Mouse (Mus musculus) myocyte (in vitro differentiated cells): ENCODE data around the gene Hid1. TPM values are rescaled to one million over a fixed set of nuclear protein-coding genes. Genes with fewer than 3 reads are reported as not detected.

ENCODE experiments used
- H3K27me3 ChIP-seq: one replicate; pipeline ENCODE4 v1.6.1; 2011; ENCODE audit not compliant: control insufficient read depth, insufficient read depth, insufficient read length
- H3K36me3 ChIP-seq: one replicate; pipeline ENCODE4 v1.6.1; 2011; ENCODE audit not compliant: control insufficient read depth, insufficient read depth
- H3K4me2 ChIP-seq: one replicate; pipeline ENCODE4 v1.6.1; 2011; ENCODE audit warnings: low read depth, control low read depth
- H3K4me3 ChIP-seq: one replicate; pipeline ENCODE4 v1.5.1; 2011; ENCODE audit warnings: mild to moderate bottlenecking, control low read depth, moderate library complexity
- H3K79me2 ChIP-seq: one replicate; pipeline ENCODE4 v1.6.1; 2011; ENCODE audit not compliant: control insufficient read depth, insufficient read depth
- H3ac ChIP-seq: one replicate; pipeline ENCODE4 v1.6.1; 2011; ENCODE audit not compliant: control insufficient read depth, insufficient read length
- CEBPB ChIP-seq: IDR thresholded peaks from 2 replicates; pipeline ENCODE4 v1.6.1; 2011; ENCODE audit warnings: mild to moderate bottlenecking, moderate library complexity; ENCODE audit not compliant: poor library complexity, insufficient read depth, severe bottlenecking
- E2F4 ChIP-seq: IDR thresholded peaks from one replicate; pipeline ENCODE4 v1.6.1; 2011; ENCODE audit warnings: mild to moderate bottlenecking, control low read depth, moderate library complexity; ENCODE audit not compliant: insufficient read depth
- MAX ChIP-seq: IDR thresholded peaks from one replicate; pipeline ENCODE4 v1.6.1; 2011; ENCODE audit warnings: low read depth, mild to moderate bottlenecking, control low read depth
- MYOD1 ChIP-seq, 3 experiments: IDR thresholded peaks; one replicate each; pipeline ENCODE4 v1.6.1; 2011; ENCODE audit warnings: control low read depth in 2 of 3, low read depth in 2 of 3, mild to moderate bottlenecking in 2 of 3, moderate library complexity in 1 of 3; ENCODE audit not compliant: insufficient read length in 2 of 3, control insufficient read depth in 1 of 3
- MYOG ChIP-seq, 3 experiments: IDR thresholded peaks; one replicate each; pipeline ENCODE4 v1.6.1; 2011; ENCODE audit warnings: control low read depth in 2 of 3, low read depth in 2 of 3, mild to moderate bottlenecking in 2 of 3; ENCODE audit not compliant: insufficient read length in 2 of 3, control insufficient read depth in 1 of 3, insufficient read depth in 1 of 3
- POLR2A ChIP-seq: IDR thresholded peaks from one replicate; pipeline ENCODE4 v1.6.1; 2011; ENCODE audit warnings: low read depth, mild to moderate bottlenecking, control low read depth, moderate library complexity; ENCODE audit not compliant: insufficient read length
- POLR2AphosphoS2 ChIP-seq: IDR thresholded peaks from one replicate; pipeline ENCODE4 v1.6.1; 2011; ENCODE audit warnings: low read depth, control low read depth; ENCODE audit not compliant: insufficient read length
- REST ChIP-seq: IDR thresholded peaks from one replicate; pipeline ENCODE4 v1.6.1; 2011; ENCODE audit warnings: mild to moderate bottlenecking, control low read depth, moderate library complexity; ENCODE audit not compliant: insufficient read depth, insufficient read length
- SRF ChIP-seq: IDR thresholded peaks from one replicate; pipeline ENCODE4 v1.6.1; 2011; ENCODE audit warnings: low read depth; ENCODE audit not compliant: control insufficient read depth, insufficient read length
- TCF12 ChIP-seq: IDR thresholded peaks from one replicate; pipeline ENCODE4 v1.6.1; 2011; ENCODE audit warnings: mild to moderate bottlenecking, control low read depth; ENCODE audit not compliant: poor library complexity, insufficient read depth, severe bottlenecking
- TCF3 ChIP-seq: IDR thresholded peaks from one replicate; pipeline ENCODE4 v1.6.1; 2011; ENCODE audit warnings: low read depth, control low read depth; ENCODE audit not compliant: insufficient read length
- USF1 ChIP-seq: IDR thresholded peaks from one replicate; pipeline ENCODE4 v1.6.1; 2011; ENCODE audit warnings: low read depth, mild to moderate bottlenecking, control low read depth, moderate library complexity
- polyA plus RNA-seq: library from polyadenylated mRNA; unstranded; fragments of >200 nt; fragmentation: generic; extraction: Trizol; gene quantifications from one replicate; pipeline ENCODE4 v1.2.1, GENCODE M21; 2012; ENCODE audit warnings: missing spikeins

The Hid1 gene
- polyA plus RNA-seq, 1 experiment = 63.1 TPM

- Histone ChIP-seq H3K4me3 (no peak overlapping the region), H3K4me2 (no peak overlapping the region), H3K36me3 (no peaks in the 10 kb centered on the region), H3K27me3 (no peaks in the 10 kb centered on the region), H3K79me2 (no peaks in the 10 kb centered on the region), H3ac (no peak overlapping the region)
- no peak for TF ChIP-seq POLR2A
- TF ChIP-seq SRF = no peak
- TF ChIP-seq MYOG (IDR thresholded peaks at IDR 0.05; ENCODE audit: control insufficient read depth in 1 of 3, insufficient read depth in 1 of 3, insufficient read length in 2 of 3, low read depth in 2 of 3) = no peak
- TF ChIP-seq MAX = no peak
Measured at GRCm38 (mm10) chr11:115372015-115372414, 4.5 kb upstream of the Hid1 start.

DNA sequence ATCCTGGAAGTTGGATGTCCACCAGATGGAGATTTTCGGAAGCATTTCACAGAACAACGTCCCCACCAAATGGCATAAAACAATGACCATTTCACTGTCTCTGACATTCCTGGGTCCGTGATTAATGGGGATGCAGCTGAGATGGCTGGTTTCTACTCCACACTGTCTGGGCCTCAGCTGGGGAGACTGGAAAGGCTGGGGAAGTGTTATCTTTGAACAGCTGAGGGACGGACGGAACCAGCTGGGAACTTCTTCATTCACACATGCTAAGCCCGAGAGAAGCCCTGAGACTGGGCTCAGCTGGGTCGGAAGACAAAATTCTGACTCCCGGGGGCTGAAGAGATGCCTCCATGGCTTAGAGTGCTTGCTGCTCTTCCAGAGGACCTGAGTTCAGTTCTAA, 3.8 kb upstream of the Hid1 start:
- no peak overlapping the region for H3K4me3 ChIP-seq
- H3K79me2 ChIP-seq = no peaks in the 10 kb centered on the region
- no peaks in the 10 kb centered on the region for H3K36me3 ChIP-seq
- TF ChIP-seq MYOD1 (IDR thresholded peaks at IDR 0.05; ENCODE audit: control insufficient read depth in 1 of 3, insufficient read length in 2 of 3, low read depth in 2 of 3) = peak in 2 of 3 experiments; percentile 63 to 70
- TF ChIP-seq TCF12 = no peak
- no peak for TF ChIP-seq USF1
- no peak for TF ChIP-seq CEBPB
- TF ChIP-seq TCF3 = no peak
- TF ChIP-seq MYOG (IDR thresholded peaks at IDR 0.05; ENCODE audit: control insufficient read depth in 1 of 3, insufficient read depth in 1 of 3, insufficient read length in 2 of 3, low read depth in 2 of 3) = peak in 1 of 3 experiments; percentile 37
- TF ChIP-seq E2F4 = no peak
- no peak overlapping the region for H3ac ChIP-seq
- no peaks in the 10 kb centered on the region for H3K27me3 ChIP-seq
- no peak overlapping the region for H3K4me2 ChIP-seq

DNA sequence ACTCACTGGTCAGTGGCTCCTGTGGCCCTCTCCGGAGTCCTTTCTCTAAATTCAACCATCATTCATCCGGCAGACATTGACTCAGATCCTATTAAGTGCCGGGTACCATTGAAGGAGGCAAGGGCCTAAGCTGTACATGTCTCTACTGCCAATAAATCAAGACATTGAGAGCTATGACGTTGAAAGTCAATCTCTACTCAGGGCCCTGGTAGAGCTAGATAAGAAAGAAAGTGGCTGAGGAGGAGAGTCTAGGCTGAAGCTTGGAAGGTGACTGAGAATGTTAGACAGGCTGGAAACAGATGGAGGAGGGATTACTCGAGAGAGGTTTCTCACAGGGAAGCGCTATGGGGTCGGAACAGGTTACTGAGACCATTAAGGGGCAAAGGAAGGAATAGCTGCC, 2.8 kb upstream of the Hid1 start:
- H3ac ChIP-seq = no peak overlapping the region
- no peaks in the 10 kb centered on the region for H3K36me3 ChIP-seq
- H3K79me2 ChIP-seq = peaks cover 4% of the 10 kb centered on the region
- H3K27me3 ChIP-seq = no peaks in the 10 kb centered on the region
- H3K4me3 ChIP-seq = no peak overlapping the region
- TF ChIP-seq USF1 = no peak
- no peak for TF ChIP-seq CEBPB
- TF ChIP-seq TCF3 = no peak
- TF ChIP-seq SRF = no peak
- no peak overlapping the region for H3K4me2 ChIP-seq

DNA sequence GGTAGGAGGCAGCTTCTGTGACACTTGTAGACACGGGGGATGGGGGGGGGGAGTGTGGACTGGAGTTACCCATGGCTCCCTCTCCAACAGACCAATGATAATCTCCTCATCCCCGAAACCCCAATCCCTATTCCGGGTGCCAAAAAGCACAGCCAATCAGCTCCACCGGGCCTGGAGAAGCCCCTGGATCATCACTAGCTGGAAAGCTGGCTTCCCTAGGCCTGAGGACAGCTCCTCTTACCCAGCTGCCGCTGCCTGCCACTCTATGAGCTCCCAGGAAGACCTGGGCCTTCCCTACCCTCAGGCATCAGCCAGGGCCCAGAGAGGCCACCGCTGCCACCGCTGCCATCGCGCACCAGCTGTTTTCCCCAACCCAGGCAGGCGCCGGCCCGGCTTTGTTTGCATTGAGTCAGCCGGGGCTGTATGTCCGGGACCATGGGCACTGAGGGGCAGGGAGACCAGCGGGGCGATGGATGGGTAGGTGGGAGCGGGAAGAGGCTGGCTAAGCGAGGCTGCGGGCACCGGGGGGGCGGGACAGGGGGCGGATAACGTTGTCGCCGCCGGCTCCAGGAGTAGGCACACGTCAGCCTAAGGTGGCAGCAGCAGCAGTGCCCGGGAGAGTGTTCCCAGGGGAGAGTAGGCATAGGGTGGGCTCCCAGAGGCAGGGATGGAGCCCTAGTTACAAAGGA, 706 bp downstream of the Hid1 start:
- Histone ChIP-seq H3K36me3 (no peaks in the 10 kb centered on the region), H3K79me2 (peaks cover 13% of the 10 kb centered on the region), H3ac (peak overlapping the region; percentile 41), H3K4me3 (peak overlapping the region; percentile 79), H3K27me3 (no peaks in the 10 kb centered on the region), H3K4me2 (peak overlapping the region; percentile 70)
- TF ChIP-seq MYOD1 (IDR thresholded peaks at IDR 0.05; ENCODE audit: control insufficient read depth in 1 of 3, insufficient read length in 2 of 3, low read depth in 2 of 3) = peak in 2 of 3 experiments; percentile 34 to 59
- TF ChIP-seq POLR2AphosphoS2 = peak; percentile 17
- no peak for TF ChIP-seq E2F4
- TF ChIP-seq REST = no peak
- no peak for TF ChIP-seq USF1
- TF ChIP-seq MYOG (IDR thresholded peaks at IDR 0.05; ENCODE audit: control insufficient read depth in 1 of 3, insufficient read depth in 1 of 3, insufficient read length in 2 of 3, low read depth in 2 of 3) = peak in 2 of 3 experiments; percentile 31 to 54
- no peak for TF ChIP-seq CEBPB
- no peak for TF ChIP-seq TCF12
- TF ChIP-seq TCF3 = no peak

DNA sequence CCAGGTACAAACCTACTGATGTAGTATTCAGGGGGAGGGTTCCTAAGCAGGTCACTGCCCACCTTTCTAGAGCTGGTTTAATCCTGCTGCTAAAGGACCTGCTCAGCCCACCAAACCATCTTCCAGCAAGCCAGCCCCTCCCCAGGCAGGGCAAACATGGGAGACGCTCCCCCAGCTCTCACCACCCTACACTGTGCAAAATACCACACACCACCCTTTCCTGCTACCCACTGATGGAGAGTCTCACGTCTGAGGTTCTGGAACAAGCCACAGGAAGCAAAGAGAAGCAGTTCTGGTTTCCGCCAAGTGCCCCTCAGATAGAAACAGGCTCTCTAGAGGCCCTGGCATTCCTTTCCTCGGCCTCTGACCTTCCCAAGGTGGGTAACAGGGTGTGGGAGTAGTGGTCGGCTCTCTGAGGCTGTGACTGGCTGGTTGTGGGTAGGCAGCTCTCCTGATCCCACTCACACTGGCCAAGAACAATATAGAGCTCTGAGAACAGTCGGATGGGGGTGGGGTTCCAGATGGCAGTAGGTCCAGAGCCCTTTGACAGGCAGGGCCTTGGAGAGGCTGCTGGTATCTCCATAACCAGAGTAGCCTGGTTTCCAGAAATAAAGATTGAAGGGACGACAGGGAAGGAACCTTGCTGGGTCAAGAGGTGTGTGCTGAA, 1.4 kb downstream of the Hid1 start:
- Histone ChIP-seq H3K4me2 (peak overlapping the region; percentile 70), H3K27me3 (no peaks in the 10 kb centered on the region), H3K4me3 (peak overlapping the region; percentile 79), H3K36me3 (no peaks in the 10 kb centered on the region), H3K79me2 (peaks cover 13% of the 10 kb centered on the region), H3ac (peak overlapping the region; percentile 41)
- TF ChIP-seq USF1 = no peak
- no peak for TF ChIP-seq POLR2A
- no peak for TF ChIP-seq SRF
- no peak for TF ChIP-seq POLR2AphosphoS2
- TF ChIP-seq MYOG (IDR thresholded peaks at IDR 0.05; ENCODE audit: control insufficient read depth in 1 of 3, insufficient read depth in 1 of 3, insufficient read length in 2 of 3, low read depth in 2 of 3) = no peak
- no peak for TF ChIP-seq CEBPB
- TF ChIP-seq TCF12 = no peak
- no peak for TF ChIP-seq TCF3
- TF ChIP-seq REST = no peak
- no peak for TF ChIP-seq MYOD1 (IDR thresholded peaks at IDR 0.05; ENCODE audit: control insufficient read depth in 1 of 3, insufficient read length in 2 of 3, low read depth in 2 of 3)
- no peak for TF ChIP-seq MAX
- TF ChIP-seq E2F4 = no peak
